Mouse (Mus musculus): Measurements from ENCODE around the gene Gm45208.
"Not testable (repeated sequence)": the region's sequence is repeated elsewhere in the genome, so short reads cannot be mapped to it uniquely, and the experiment has no call there.

Gm45208 gene

GRCm38 (mm10) chrX:7721514-7722281 is at the start of gene Gm45208:
Gm45208 (plus strand) TSS chrX:7722245.
- peak; percentile 72 for DNase-seq

GRCm38 (mm10) chrX:7672739-7673138 is 49.3 kb upstream of the Gm45208 start:
- peak; percentile 27 for DNase-seq

- DNase-seq: peak; percentile 49
Observed at GRCm38 (mm10) chrX:7673578-7674281, 48.3 kb upstream of the Gm45208 start.

- DNase-seq: peak; percentile 50
Observed at GRCm38 (mm10) chrX:7674284-7675000, 47.6 kb upstream of the Gm45208 start.

GRCm38 (mm10) chrX:7675001-7675380 is 47.1 kb upstream of the Gm45208 start:
- DNase-seq: no peak

GRCm38 (mm10) chrX:7678986-7679385 is 43.1 kb upstream of the Gm45208 start:
- no peak for DNase-seq

GRCm38 (mm10) chrX:7679405-7680056 is 42.5 kb upstream of the Gm45208 start:
- DNase-seq: peak; percentile 95

- no peak for DNase-seq
Observed at GRCm38 (mm10) chrX:7680057-7680412, 42.0 kb upstream of the Gm45208 start.

GRCm38 (mm10) chrX:7680864-7681263 is 41.2 kb upstream of the Gm45208 start, which contains the start of gene Magix:
Magix (minus strand) TSS chrX:7681251.
- DNase-seq: peak; percentile 52

- DNase-seq: no peak
Observed at GRCm38 (mm10) chrX:7688321-7688720, 33.7 kb upstream of the Gm45208 start.

- DNase-seq: no peak
Observed at GRCm38 (mm10) chrX:7690486-7690885, 31.6 kb upstream of the Gm45208 start.

- peak; percentile 52 for DNase-seq
Observed at GRCm38 (mm10) chrX:7692862-7693261, 29.2 kb upstream of the Gm45208 start.

GRCm38 (mm10) chrX:7696520-7696919 is 25.5 kb upstream of the Gm45208 start:
- no peak for DNase-seq

GRCm38 (mm10) chrX:7696954-7697381 is 25.1 kb upstream of the Gm45208 start, which contains the start of gene Gpkow:
Gpkow (plus strand) TSS chrX:7697131.
- peak; percentile 86 for DNase-seq

- DNase-seq: not testable (repeated sequence)
Observed at GRCm38 (mm10) chrX:7713764-7714134, 8.3 kb upstream of the Gm45208 start.

- peak; percentile 94 for DNase-seq
Observed at GRCm38 (mm10) chrX:7714135-7714899, 7.7 kb upstream of the Gm45208 start, which contains the start of gene Wdr45. Wdr45 (plus strand) TSS chrX:7714333.

- DNase-seq: not testable (repeated sequence)
Observed at GRCm38 (mm10) chrX:7716058-7716457, 6.0 kb upstream of the Gm45208 start.

- no peak for DNase-seq
Observed at GRCm38 (mm10) chrX:7722282-7722611, 202 bp downstream of the Gm45208 start.

- DNase-seq: no peak
Observed at GRCm38 (mm10) chrX:7722691-7723090, 646 bp downstream of the Gm45208 start.

GRCm38 (mm10) chrX:7724135-7724534 is 2.1 kb downstream of the Gm45208 start:
- DNase-seq: no peak

- no peak for DNase-seq
Observed at GRCm38 (mm10) chrX:7725841-7726240, 3.8 kb downstream of the Gm45208 start.

GRCm38 (mm10) chrX:7727176-7727575 is 5.1 kb downstream of the Gm45208 start:
- DNase-seq: no peak

All from kidney, postnatal 10 days (tissue).